Mouse (Mus musculus): ENCODE measurements around the gene Abhd13. TPM values are rescaled to one million over a fixed set of nuclear protein-coding genes. Genes with fewer than 3 reads are reported as not detected.

The Abhd13 gene
- polyA plus RNA-seq (2015; fragmentation: Nextera tagmentation; extraction: Ambion mirVana) = 14.6 and 14.8 TPM in 2 replicates

- peak; percentile 83 for ATAC-seq
- WGBS = under 1% methylated on average over 68 of the region's 68 CpGs
- no peaks in the 10 kb centered on the region for H3K27me3 ChIP-seq (replicated peaks; ENCODE audit: control insufficient read depth, insufficient read depth, low read length)
- peak within 1 kb of the TSS; percentile 94 for H3K9ac ChIP-seq (ENCODE audit: low read depth, low read length)
- H3K27ac ChIP-seq (ENCODE audit: low read depth, low read length) = peak within 1 kb of the TSS; percentile 95
- H3K4me3 ChIP-seq (ENCODE audit: low read depth, low read length) = peak within 1 kb of the TSS; percentile 99
- 0 out of 2 replicates have a peak, but pooled peaks cover 7% of the 10 kb centered on the region for H3K4me1 ChIP-seq (replicated peaks; ENCODE audit: control insufficient read depth, insufficient read depth, low read length)
- no peaks in the 10 kb centered on the region for H3K9me3 ChIP-seq (ENCODE audit: control insufficient read depth)
- H3K36me3 ChIP-seq (ENCODE audit: control insufficient read depth, insufficient read depth) = 0 out of 2 replicates have a peak, but pooled peaks cover 1% of the 10 kb centered on the region
- TF ChIP-seq CTCF (IDR thresholded peaks at IDR 0.05; ENCODE audit: low read depth) = no peak
- peak within 1 kb of the TSS; percentile 64 for H3K4me2 ChIP-seq (replicated peaks; ENCODE audit: low read depth)
Observed at GRCm38 (mm10) chr8:9977573-9978314, at the start of gene Abhd13, which contains the start of gene Lig4. TSS of gene Abhd13 (plus strand) at chr8:9977707. TSS of gene Lig4 (minus strand) at chr8:9977686.

DNA sequence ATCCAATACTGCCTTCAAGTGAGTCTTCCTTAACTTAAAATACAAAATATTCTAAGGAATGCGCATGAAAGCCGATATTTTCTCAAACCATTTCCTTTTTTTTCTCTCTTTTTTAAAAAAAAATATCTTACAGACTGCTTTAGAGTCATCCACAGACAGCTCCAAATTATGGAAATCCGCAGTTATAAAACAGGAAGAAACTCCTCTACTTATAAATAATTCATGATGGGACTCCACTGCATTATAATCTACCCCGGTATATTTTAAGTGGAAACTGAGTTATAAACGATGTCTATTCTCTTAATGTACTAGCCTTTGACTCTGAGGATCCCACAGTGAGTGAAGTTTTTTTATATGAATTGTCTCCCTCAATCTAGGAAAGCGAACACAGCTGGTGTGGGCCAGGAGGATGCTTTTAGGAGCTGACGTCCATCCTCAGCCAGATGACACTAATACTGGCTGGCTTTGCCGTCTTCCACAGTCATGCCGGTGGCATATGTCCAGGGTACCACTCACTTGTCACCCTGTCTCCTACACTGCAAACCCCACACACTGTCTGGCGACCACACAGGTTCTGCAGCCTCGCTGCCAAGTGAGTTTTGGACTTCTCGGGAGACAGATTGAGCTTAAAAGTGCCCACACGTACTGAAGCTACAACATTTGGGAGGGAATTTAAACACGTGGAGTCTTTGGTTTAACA is 47.6 kb upstream of the Abhd13 start:
- H3K9me3 ChIP-seq (ENCODE audit: control insufficient read depth) = no peaks in the 10 kb centered on the region
- H3K36me3 ChIP-seq (ENCODE audit: control insufficient read depth, insufficient read depth) = no peaks in the 10 kb centered on the region
- no peak for ATAC-seq
- H3K4me3 ChIP-seq (ENCODE audit: low read depth, low read length) = no peak overlapping the region
- no peaks in the 10 kb centered on the region for H3K27me3 ChIP-seq (replicated peaks; ENCODE audit: control insufficient read depth, insufficient read depth, low read length)
- WGBS = 73% methylated on average over 14 of the region's 14 CpGs
- H3K9ac ChIP-seq (ENCODE audit: low read depth, low read length) = no peak overlapping the region
- no peak for TF ChIP-seq CTCF (IDR thresholded peaks at IDR 0.05; ENCODE audit: low read depth)
- H3K4me1 ChIP-seq (replicated peaks; ENCODE audit: control insufficient read depth, insufficient read depth, low read length) = no peaks in the 10 kb centered on the region
- H3K27ac ChIP-seq (ENCODE audit: low read depth, low read length) = no peak overlapping the region
- no peak overlapping the region for H3K4me2 ChIP-seq (replicated peaks; ENCODE audit: low read depth)

GRCm38 (mm10) chr8:9932711-9933110 is 44.8 kb upstream of the Abhd13 start:
- Histone ChIP-seq H3K9me3 (ENCODE audit: control insufficient read depth) (no peaks in the 10 kb centered on the region), H3K9ac (ENCODE audit: low read depth, low read length) (no peak overlapping the region), H3K4me3 (ENCODE audit: low read depth, low read length) (no peak overlapping the region), H3K4me1 (replicated peaks; ENCODE audit: control insufficient read depth, insufficient read depth, low read length) (no peaks in the 10 kb centered on the region), H3K36me3 (ENCODE audit: control insufficient read depth, insufficient read depth) (no peaks in the 10 kb centered on the region), H3K27me3 (replicated peaks; ENCODE audit: control insufficient read depth, insufficient read depth, low read length) (no peaks in the 10 kb centered on the region), H3K27ac (ENCODE audit: low read depth, low read length) (no peak overlapping the region), H3K4me2 (replicated peaks; ENCODE audit: low read depth) (no peak overlapping the region)
- ATAC-seq = no peak
- no peak for TF ChIP-seq CTCF (IDR thresholded peaks at IDR 0.05; ENCODE audit: low read depth)

DNA sequence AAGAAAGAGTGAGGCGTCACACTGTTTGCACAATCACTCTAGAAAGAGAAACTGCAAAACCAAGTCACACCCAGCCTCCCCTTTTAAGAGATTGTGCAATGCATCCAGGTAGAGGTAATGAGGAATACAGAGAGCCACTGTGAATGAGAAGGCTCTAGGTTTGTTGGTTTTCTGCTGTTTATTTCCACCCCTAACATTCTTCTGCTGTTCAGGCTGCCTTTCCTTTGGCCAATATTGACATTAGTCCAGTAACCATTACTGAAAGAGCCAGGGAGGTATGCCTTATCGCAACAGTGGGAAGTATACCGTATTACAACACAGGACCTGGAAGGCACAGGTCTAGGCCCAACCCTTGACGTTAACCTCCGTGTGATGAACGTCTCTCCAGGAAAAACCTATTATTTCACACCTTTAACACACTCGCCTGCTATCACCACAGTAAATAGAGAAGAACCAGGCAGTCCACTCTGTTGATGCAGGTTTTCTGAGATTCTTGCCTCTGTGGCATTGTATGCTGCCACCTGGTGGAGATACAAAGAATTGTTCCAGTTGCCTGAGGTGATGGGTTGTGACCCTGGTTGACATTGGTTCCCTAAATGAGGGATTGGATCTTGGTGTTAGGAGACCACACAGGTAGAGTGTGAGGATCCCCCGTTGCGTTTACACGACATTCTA is 42.5 kb upstream of the Abhd13 start:
- TF ChIP-seq CTCF (IDR thresholded peaks at IDR 0.05; ENCODE audit: low read depth) = peak; percentile 90
- Histone ChIP-seq H3K36me3 (ENCODE audit: control insufficient read depth, insufficient read depth) (no peaks in the 10 kb centered on the region), H3K4me1 (replicated peaks; ENCODE audit: control insufficient read depth, insufficient read depth, low read length) (no peaks in the 10 kb centered on the region), H3K27ac (ENCODE audit: low read depth, low read length) (no peak overlapping the region), H3K4me2 (replicated peaks; ENCODE audit: low read depth) (no peak overlapping the region), H3K9ac (ENCODE audit: low read depth, low read length) (no peak overlapping the region), H3K9me3 (ENCODE audit: control insufficient read depth) (no peaks in the 10 kb centered on the region), H3K27me3 (replicated peaks; ENCODE audit: control insufficient read depth, insufficient read depth, low read length) (no peaks in the 10 kb centered on the region), H3K4me3 (ENCODE audit: low read depth, low read length) (no peak overlapping the region)
- ATAC-seq = peak; percentile 86
- WGBS = 18% methylated on average over 10 of the region's 10 CpGs

GRCm38 (mm10) chr8:9935574-9935973 is 41.9 kb upstream of the Abhd13 start:
- H3K4me2 ChIP-seq (replicated peaks; ENCODE audit: low read depth) = no peak overlapping the region
- no peak overlapping the region for H3K27ac ChIP-seq (ENCODE audit: low read depth, low read length)
- 69% methylated on average over 7 of the region's 7 CpGs for WGBS
- no peaks in the 10 kb centered on the region for H3K27me3 ChIP-seq (replicated peaks; ENCODE audit: control insufficient read depth, insufficient read depth, low read length)
- H3K4me1 ChIP-seq (replicated peaks; ENCODE audit: control insufficient read depth, insufficient read depth, low read length) = no peaks in the 10 kb centered on the region
- no peak overlapping the region for H3K4me3 ChIP-seq (ENCODE audit: low read depth, low read length)
- H3K36me3 ChIP-seq (ENCODE audit: control insufficient read depth, insufficient read depth) = no peaks in the 10 kb centered on the region
- no peak overlapping the region for H3K9ac ChIP-seq (ENCODE audit: low read depth, low read length)
- ATAC-seq = no peak
- no peaks in the 10 kb centered on the region for H3K9me3 ChIP-seq (ENCODE audit: control insufficient read depth)
- no peak for TF ChIP-seq CTCF (IDR thresholded peaks at IDR 0.05; ENCODE audit: low read depth)

All from intestine, postnatal 0 days (tissue).